In the genomic region with DNA sequence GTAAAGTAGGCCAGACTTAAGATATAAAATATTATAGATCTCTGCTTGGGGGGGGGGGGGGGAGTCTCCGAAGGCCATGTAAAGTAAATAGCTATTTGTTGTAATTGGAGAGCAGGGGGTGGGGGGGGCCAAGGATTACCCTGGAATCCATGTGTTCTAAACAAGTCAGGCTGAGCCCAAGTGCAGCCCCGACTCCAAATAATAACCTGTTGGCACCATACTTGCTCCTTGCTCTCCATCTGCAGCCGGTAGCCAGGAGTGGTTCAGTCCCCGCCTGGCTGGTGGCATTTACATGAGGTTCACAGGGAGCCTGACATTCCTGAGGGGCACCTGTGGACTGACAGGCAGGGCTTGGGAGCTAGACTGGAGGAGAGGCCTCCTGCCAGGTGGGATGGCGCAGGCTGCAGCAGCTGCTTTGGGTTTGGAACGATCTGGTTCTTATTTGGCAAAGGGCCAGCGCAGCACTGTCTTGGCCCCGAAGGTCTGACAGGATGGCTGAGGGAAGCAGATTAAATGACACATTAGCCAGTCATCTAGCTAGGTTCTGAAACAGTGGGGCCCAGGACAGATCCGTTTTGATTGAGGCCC, we compare ENCODE assay signal across 11 mouse cellular contexts. TPM values are rescaled to one million over a fixed set of nuclear protein-coding genes. Genes with fewer than 3 reads are reported as not detected.
DNase-seq lines count a peak whose midpoint lies in the region; ATAC-seq and TF ChIP-seq lines count a peak whose summit lies in the region.
"Had no signal": no experiment of that assay in that cellular context is flagged by ENCODE, and none has a peak within 500 bp of the region (broad histone marks: within the 10 kb centered on the region; RNA-seq: fewer than 3 reads in every experiment).

No protein-coding gene starts in this region.

- DNase-seq in forebrain, embryonic 14.5 days (ENCODE audit: low spot score): peak; percentile 0
- peak; percentile 2 for DNase-seq in retina, postnatal 1 day
- DNase-seq in retina, embryonic 14.5 days (ENCODE audit: low spot score): no peak
- peak; percentile 33 for DNase-seq in forelimb bud, embryonic 11.5 days (ENCODE audit: low read depth, low spot score)
- peak; percentile 13 for DNase-seq in stomach, postnatal 0 days (ENCODE audit: low spot score)
- no peak for DNase-seq in frontal cortex, adult 2 months (ENCODE audit: extremely low spot score in 1 of 2, low spot score in 1 of 2)
- no peak for DNase-seq in Muller cell, postnatal 12 days (ENCODE audit: inconsistent ontology term)
- DNase-seq: lung, postnatal 10 days had no signal

- TF ChIP-seq EP300 in stomach, postnatal 0 days (optimal IDR thresholded peaks at IDR 0.05): no peak

- H3K27me3 ChIP-seq in forebrain, embryonic 14.5 days (replicated peaks; ENCODE audit: control insufficient read depth, insufficient read depth, low read length): peaks cover 11% of the 10 kb centered on the region; the same call in 1 of the 2 replicates
- H3K27me3 ChIP-seq in forebrain, embryonic 12.5 days: peaks cover 68% of the 10 kb centered on the region
- H3K27me3 ChIP-seq in stomach, postnatal 0 days (ENCODE audit: control insufficient read depth, insufficient read depth, low read length): no peaks in the 10 kb centered on the region

- H3K4me2 ChIP-seq in forebrain, embryonic 14.5 days (ENCODE audit: low read length): no peak overlapping the region
- no peak overlapping the region for H3K4me2 ChIP-seq in forebrain, embryonic 12.5 days
- H3K4me2 ChIP-seq in stomach, postnatal 0 days (replicated peaks; ENCODE audit: low read depth): no peak overlapping the region

- H3K9me3 ChIP-seq in forebrain, embryonic 14.5 days (replicated peaks; ENCODE audit: control insufficient read depth, low read length): no peaks in the 10 kb centered on the region
- no peaks in the 10 kb centered on the region for H3K9me3 ChIP-seq in forebrain, embryonic 12.5 days
- no peaks in the 10 kb centered on the region for H3K9me3 ChIP-seq in stomach, postnatal 0 days (ENCODE audit: control insufficient read depth, low read length)
- H3K9me3 ChIP-seq: G1E had no signal

- ATAC-seq in forebrain, embryonic 14.5 days: no peak
- no peak for ATAC-seq in forebrain, embryonic 12.5 days (ENCODE audit: low FRiP score)
- peak; percentile 44; the same call in 1 of the 2 replicates for ATAC-seq in stomach, postnatal 0 days (ENCODE audit: low FRiP score, low TSS enrichment)

- H3K4me1 ChIP-seq in forebrain, embryonic 14.5 days (ENCODE audit: control insufficient read depth, insufficient read depth, low read length): no peaks in the 10 kb centered on the region
- peaks cover 8% of the 10 kb centered on the region for H3K4me1 ChIP-seq in forebrain, embryonic 12.5 days
- no peaks in the 10 kb centered on the region for H3K4me1 ChIP-seq in stomach, postnatal 0 days (replicated peaks; ENCODE audit: control insufficient read depth, insufficient read depth)

- H3K9ac ChIP-seq in forebrain, embryonic 14.5 days (ENCODE audit: low read length): no peak overlapping the region
- H3K9ac ChIP-seq in forebrain, embryonic 12.5 days: no peak overlapping the region
- no peak overlapping the region for H3K9ac ChIP-seq in stomach, postnatal 0 days (ENCODE audit: low read length)

- 42% methylated on average over 9 of the region's 9 CpGs for WGBS in forebrain, embryonic 14.5 days
- WGBS in forebrain, embryonic 12.5 days: 43% methylated on average over 9 of the region's 9 CpGs
- WGBS in stomach, postnatal 0 days: 34% methylated on average over 9 of the region's 9 CpGs

- H3K27ac ChIP-seq in forebrain, embryonic 14.5 days (ENCODE audit: low read depth, low read length): no peak overlapping the region
- H3K27ac ChIP-seq in forebrain, embryonic 12.5 days: no peak overlapping the region
- no peak overlapping the region for H3K27ac ChIP-seq in stomach, postnatal 0 days (replicated peaks)

- H3K36me3 ChIP-seq in forebrain, embryonic 14.5 days (ENCODE audit: control insufficient read depth, insufficient read depth, low read length): no peaks in the 10 kb centered on the region
- no peaks in the 10 kb centered on the region for H3K36me3 ChIP-seq in forebrain, embryonic 12.5 days (replicated peaks)
- H3K36me3 ChIP-seq in stomach, postnatal 0 days (ENCODE audit: control insufficient read depth, insufficient read depth, low read length): no peaks in the 10 kb centered on the region
- H3K36me3 ChIP-seq: G1E had no signal

- TF ChIP-seq CTCF in stomach, postnatal 0 days (IDR thresholded peaks at IDR 0.05; ENCODE audit: low read depth): no peak

- no peak overlapping the region for H3K4me3 ChIP-seq in forebrain, embryonic 14.5 days (ENCODE audit: low read depth, low read length)
- H3K4me3 ChIP-seq in forebrain, embryonic 12.5 days (replicated peaks): no peak overlapping the region
- no peak overlapping the region for H3K4me3 ChIP-seq in stomach, postnatal 0 days (ENCODE audit: low read depth, low read length)

RNA-seq across cellular contexts. Expression of gene Fgf16, which starts 3.2 kb away (rescaled TPM):
- not detected in 2 replicates for polyA plus RNA-seq in forebrain, embryonic 14.5 days (2014; fragmentation: Nextera tagmentation; extraction: Ambion mirVana)
- polyA plus RNA-seq in forebrain, embryonic 12.5 days (2016; fragmentation: Nextera tagmentation; extraction: Ambion mirVana): 0.12 TPM in 1 of 2 replicates, not detected in the other
- 0.77 and 1.5 TPM in 2 replicates for polyA plus RNA-seq in stomach, postnatal 0 days (2015; fragmentation: Nextera tagmentation; extraction: Ambion mirVana)
- polyA plus RNA-seq in frontal cortex, adult 2 months (2012; rRNA removed): 3.3 and 3.7 TPM in 2 replicates
- polyA plus RNA-seq: G1E; small intestine, adult 2 months had no signal

Comparison
In these comparisons a context has a peak if more than half of its experiments do, and no peak if none do; other contexts are left out.
1. DNase-seq: peak in forebrain, embryonic 14.5 days (single experiment), retina, postnatal 1 day (single experiment), forelimb bud, embryonic 11.5 days (single experiment) and stomach, postnatal 0 days (single experiment); none in retina, embryonic 14.5 days (single experiment), frontal cortex, adult 2 months (0 of 2) and Muller cell, postnatal 12 days (single experiment).